Mouse (Mus musculus): Measurements from ENCODE around the gene Fdxr. TPM values are rescaled to one million over a fixed set of nuclear protein-coding genes. Genes with fewer than 3 reads are reported as not detected.

The Fdxr gene
- polyA plus RNA-seq, 1 experiment from 2014 or later, result 17.0 TPM

DNA sequence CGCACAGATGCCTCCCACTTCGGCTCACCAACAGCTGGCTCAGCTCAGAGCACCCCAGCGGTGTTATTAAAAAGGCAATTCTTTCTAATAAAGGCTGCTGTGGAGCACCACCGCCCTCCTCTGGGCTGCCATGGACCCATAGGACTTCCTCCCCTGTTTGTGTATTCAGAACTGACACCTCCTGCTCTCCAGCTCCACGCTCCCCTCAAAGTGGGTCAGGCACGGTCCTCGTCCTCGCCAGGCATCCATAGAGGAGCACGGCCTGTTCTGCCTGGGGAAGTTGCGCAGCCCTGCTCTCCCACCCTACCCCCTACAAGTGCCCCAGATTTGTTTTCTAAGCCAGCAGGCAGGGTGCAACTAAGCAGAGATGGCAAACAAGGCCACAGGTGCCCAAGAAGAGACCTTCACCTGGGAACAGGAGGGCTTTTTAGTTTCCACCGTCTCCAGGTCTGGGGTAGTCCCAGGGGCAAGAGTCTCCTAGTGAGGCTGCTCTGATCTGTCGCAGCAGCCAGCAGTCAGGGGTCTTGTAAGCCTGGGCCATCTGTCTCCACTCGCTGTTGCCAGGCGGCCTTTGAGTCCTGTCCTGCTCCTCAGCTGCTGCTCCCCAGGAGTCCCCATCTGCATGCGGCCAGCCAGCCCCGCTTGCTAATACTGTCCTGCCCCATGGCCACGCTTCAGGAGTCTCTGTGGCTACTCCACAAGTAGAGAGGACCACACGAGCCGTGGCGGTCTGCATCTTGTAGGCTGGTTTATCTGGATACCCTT lies 43.1 kb downstream of the Fdxr start:
- H3K4me1 ChIP-seq, result peaks cover 16% of the 10 kb centered on the region
- WGBS, result 62% methylated on average over 20 of the region's 20 CpGs
- H3K36me3 ChIP-seq, result no peaks in the 10 kb centered on the region
- H3K9ac ChIP-seq, result no peak overlapping the region
- no peak overlapping the region for H3K27ac ChIP-seq (replicated peaks)
- H3K27me3 ChIP-seq, result peaks cover 10% of the 10 kb centered on the region; the same call in 1 of the 2 replicates
- no peaks in the 10 kb centered on the region for H3K9me3 ChIP-seq (replicated peaks)
- H3K4me2 ChIP-seq (replicated peaks), result no peak overlapping the region
- H3K4me3 ChIP-seq (replicated peaks), result no peak overlapping the region
- ATAC-seq (ENCODE audit: insufficient number of reproducible peaks, low FRiP score, low TSS enrichment, low read depth), result no peak

DNA sequence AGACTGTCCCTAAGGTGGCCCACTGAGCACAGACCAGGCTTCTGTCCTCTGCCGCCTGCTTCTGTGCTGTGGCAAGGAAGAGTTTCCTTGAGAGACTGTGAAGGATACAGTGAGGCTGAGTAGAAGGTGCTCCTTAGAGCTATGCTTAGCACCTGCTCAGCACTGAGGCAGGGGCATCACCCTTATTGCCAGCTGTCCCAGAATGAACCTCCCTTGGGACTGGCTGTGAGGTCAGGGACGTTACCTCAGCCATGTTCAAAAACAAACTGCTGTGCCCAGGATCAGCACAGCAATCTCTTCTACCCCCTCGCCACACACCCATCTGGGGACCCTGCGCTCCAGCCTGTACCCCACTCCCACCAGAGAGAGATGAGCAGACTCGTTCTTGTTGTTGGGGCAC lies 44.0 kb downstream of the Fdxr start:
- Histone ChIP-seq H3K4me3 (replicated peaks) (no peak overlapping the region), H3K27ac (replicated peaks) (no peak overlapping the region), H3K36me3 (no peaks in the 10 kb centered on the region), H3K4me2 (replicated peaks) (no peak overlapping the region), H3K9me3 (replicated peaks) (no peaks in the 10 kb centered on the region), H3K9ac (no peak overlapping the region), H3K4me1 (peaks cover 16% of the 10 kb centered on the region), H3K27me3 (peaks cover 13% of the 10 kb centered on the region; the same call in 1 of the 2 replicates)
- WGBS, result 75% methylated on average over 5 of the region's 5 CpGs
- ATAC-seq (ENCODE audit: insufficient number of reproducible peaks, low FRiP score, low TSS enrichment, low read depth), result no peak

DNA sequence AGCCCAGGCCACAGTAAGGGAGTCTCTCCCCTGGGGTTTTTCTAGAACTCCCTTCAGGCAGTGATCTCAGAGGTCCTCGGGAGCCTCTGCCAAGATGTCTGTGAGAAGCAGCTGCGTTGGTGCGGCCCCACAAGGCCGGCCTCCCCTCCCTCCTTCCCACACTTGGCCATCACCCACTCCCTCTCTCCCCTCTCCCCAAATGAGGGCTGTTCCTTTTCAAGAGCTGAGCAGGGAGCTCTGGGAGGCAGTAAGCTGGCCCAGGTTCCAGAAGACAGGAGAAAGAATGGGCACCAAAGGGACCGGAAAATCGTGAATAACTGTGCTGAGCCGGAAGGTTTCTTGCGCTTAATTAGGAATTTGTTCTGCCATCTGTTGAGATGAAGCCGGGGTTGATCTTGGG lies 44.9 kb downstream of the Fdxr start:
- Histone ChIP-seq H3K36me3 (no peaks in the 10 kb centered on the region), H3K4me3 (replicated peaks) (no peak overlapping the region), H3K27ac (replicated peaks) (no peak overlapping the region), H3K4me2 (replicated peaks) (no peak overlapping the region), H3K27me3 (peaks cover 13% of the 10 kb centered on the region; the same call in 1 of the 2 replicates), H3K4me1 (peaks cover 20% of the 10 kb centered on the region), H3K9ac (no peak overlapping the region), H3K9me3 (replicated peaks) (no peaks in the 10 kb centered on the region)
- WGBS, result 33% methylated on average over 9 of the region's 9 CpGs
- ATAC-seq (ENCODE audit: insufficient number of reproducible peaks, low FRiP score, low TSS enrichment, low read depth), result no peak

DNA sequence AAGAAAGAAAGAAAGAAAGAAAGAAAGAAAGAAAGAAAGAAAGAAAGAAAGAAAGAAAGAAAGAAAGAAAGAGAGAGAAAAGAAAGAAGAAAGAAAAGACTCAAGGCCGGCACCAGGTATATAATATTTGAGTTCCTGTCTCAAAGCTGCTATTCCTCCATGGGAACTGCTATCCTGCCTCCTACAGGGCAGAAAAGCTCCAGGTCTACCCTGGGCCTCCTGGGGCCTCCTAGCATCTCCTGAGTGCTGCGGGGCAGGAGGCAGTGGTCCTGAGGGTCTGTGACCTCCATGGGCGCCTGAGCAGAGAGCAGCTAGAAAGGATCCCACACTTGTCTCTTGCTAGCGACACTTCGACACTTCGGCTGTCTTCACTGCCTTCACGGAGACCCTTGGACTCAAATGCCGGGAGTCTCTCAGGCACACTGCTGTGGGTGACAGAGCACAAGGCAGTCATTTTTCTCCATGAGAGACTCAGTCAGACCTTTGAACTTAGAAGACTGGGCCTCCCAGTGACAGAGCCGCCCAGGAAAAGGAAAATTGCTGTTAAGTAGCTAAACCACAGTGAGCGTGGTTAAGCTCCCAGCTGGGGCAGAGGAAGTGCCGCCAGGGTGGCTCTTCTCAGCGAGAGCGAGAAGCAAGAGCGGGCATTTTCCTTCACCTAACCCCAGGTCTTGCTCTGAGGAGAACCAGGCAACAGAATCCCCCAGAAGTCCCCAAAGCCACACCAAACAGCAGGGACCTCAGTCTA lies 45.5 kb downstream of the Fdxr start:
- Histone ChIP-seq H3K27me3 (peaks cover 13% of the 10 kb centered on the region; the same call in 1 of the 2 replicates), H3K4me2 (replicated peaks) (no peak overlapping the region), H3K9me3 (replicated peaks) (no peaks in the 10 kb centered on the region), H3K9ac (no peak overlapping the region), H3K36me3 (no peaks in the 10 kb centered on the region), H3K4me1 (peaks cover 23% of the 10 kb centered on the region), H3K27ac (replicated peaks) (0 out of 2 replicates have a peak overlapping the region, but pooled peaks have one; percentile 17), H3K4me3 (replicated peaks) (no peak overlapping the region)
- ATAC-seq (ENCODE audit: insufficient number of reproducible peaks, low FRiP score, low TSS enrichment, low read depth), result no peak
- WGBS, result 42% methylated on average over 14 of the region's 14 CpGs

GRCm38 (mm10) chr11:115229021-115229930 lies 47.6 kb downstream of the Fdxr start:
- peaks cover 13% of the 10 kb centered on the region; the same call in 1 of the 2 replicates for H3K27me3 ChIP-seq
- no peaks in the 10 kb centered on the region for H3K36me3 ChIP-seq
- H3K27ac ChIP-seq (replicated peaks), result no peak overlapping the region

GRCm38 (mm10) chr11:115228430-115228829 lies 48.4 kb downstream of the Fdxr start:
- no peak for ATAC-seq (ENCODE audit: insufficient number of reproducible peaks, low FRiP score, low TSS enrichment, low read depth)
- Histone ChIP-seq H3K36me3 (no peaks in the 10 kb centered on the region), H3K4me1 (peaks cover 18% of the 10 kb centered on the region), H3K4me2 (replicated peaks) (no peak overlapping the region), H3K9me3 (replicated peaks) (no peaks in the 10 kb centered on the region), H3K27ac (replicated peaks) (no peak overlapping the region), H3K9ac (no peak overlapping the region), H3K4me3 (replicated peaks) (no peak overlapping the region), H3K27me3 (peaks cover 13% of the 10 kb centered on the region; the same call in 1 of the 2 replicates)
- WGBS, result 67% methylated on average over 7 of the region's 7 CpGs

More at GRCm38 (mm10) chr11:115229021-115229930, 47.6 kb downstream of the Fdxr start:
- Histone ChIP-seq H3K4me1 (peaks cover 19% of the 10 kb centered on the region), H3K4me3 (replicated peaks) (no peak overlapping the region), H3K9me3 (replicated peaks) (no peaks in the 10 kb centered on the region), H3K9ac (no peak overlapping the region), H3K4me2 (replicated peaks) (no peak overlapping the region)
- 48% methylated on average over 15 of the region's 15 CpGs for WGBS
- ATAC-seq (ENCODE audit: insufficient number of reproducible peaks, low FRiP score, low TSS enrichment, low read depth), result no peak

- Histone ChIP-seq H3K27me3 (peaks cover 10% of the 10 kb centered on the region; the same call in 1 of the 2 replicates), H3K4me2 (replicated peaks) (no peak overlapping the region), H3K9ac (no peak overlapping the region), H3K27ac (replicated peaks) (no peak overlapping the region), H3K4me1 (peaks cover 21% of the 10 kb centered on the region), H3K36me3 (no peaks in the 10 kb centered on the region), H3K9me3 (replicated peaks) (no peaks in the 10 kb centered on the region), H3K4me3 (replicated peaks) (no peak overlapping the region)
- 31% methylated on average over 12 of the region's 12 CpGs for WGBS
- no peak for ATAC-seq (ENCODE audit: insufficient number of reproducible peaks, low FRiP score, low TSS enrichment, low read depth)
Measured at GRCm38 (mm10) chr11:115227640-115228039, 49.2 kb downstream of the Fdxr start.

DNA sequence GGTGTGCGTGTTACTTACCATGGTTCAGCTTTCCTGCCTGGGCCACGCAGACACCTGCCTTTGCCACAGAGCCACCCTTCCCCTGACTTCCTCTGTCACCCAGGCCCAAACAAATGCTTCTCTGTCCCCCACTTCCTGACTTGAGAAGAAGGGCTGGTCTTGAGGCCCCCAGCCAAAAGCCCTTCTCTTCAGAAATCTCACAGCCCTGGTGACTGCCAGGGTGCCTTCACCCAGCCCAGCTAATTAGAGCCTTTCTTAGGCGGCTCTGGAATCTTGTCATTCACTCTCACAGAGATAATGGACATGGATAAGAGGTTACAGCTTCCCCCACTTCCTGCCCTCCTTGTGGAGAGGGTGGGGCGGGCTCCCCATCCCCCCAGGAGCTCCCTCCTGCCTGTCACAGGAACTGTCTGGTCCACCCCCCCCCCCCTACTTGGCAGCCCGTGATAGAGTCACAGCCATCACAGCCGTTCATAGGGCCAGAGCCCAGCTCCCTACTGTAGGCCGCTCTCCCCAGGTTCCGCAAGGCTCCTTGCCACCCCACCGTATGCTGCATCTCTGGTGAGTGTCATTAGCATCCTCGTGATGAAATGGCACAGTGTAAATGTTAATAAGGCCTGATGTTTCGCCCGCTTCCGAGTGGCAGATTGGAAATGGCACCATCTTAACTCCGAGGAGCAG lies 49.9 kb downstream of the Fdxr start:
- H3K4me2 ChIP-seq (replicated peaks), result no peak overlapping the region
- no peaks in the 10 kb centered on the region for H3K36me3 ChIP-seq
- ATAC-seq (ENCODE audit: insufficient number of reproducible peaks, low FRiP score, low TSS enrichment, low read depth), result no peak
- H3K27ac ChIP-seq (replicated peaks), result no peak overlapping the region
- H3K9ac ChIP-seq, result no peak overlapping the region
- WGBS, result 49% methylated on average over 14 of the region's 14 CpGs
- H3K27me3 ChIP-seq, result peaks cover 8% of the 10 kb centered on the region; the same call in 1 of the 2 replicates
- H3K4me1 ChIP-seq, result peaks cover 24% of the 10 kb centered on the region
- H3K9me3 ChIP-seq (replicated peaks), result no peaks in the 10 kb centered on the region
- no peak overlapping the region for H3K4me3 ChIP-seq (replicated peaks)

DNA sequence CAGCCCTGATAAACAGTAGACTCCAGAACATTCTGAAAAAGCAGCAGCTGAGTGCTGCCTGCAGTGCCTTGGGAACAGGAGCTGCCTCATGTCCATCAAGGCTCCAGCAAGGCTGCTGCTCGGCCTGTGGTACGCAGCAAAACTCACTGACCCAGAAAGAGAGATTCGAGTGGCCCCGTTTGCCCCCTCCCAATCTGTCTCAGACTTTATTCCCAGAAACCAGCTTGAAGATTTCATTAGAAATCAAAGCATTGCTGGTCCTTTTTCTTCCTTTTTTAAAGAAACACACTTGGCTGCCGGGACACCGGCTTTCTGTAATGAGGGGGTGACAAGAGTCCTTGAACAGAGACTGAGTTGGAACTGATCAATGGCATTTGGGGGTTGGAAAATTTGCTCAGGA lies 51.5 kb downstream of the Fdxr start:
- no peak overlapping the region for H3K4me2 ChIP-seq (replicated peaks)
- H3K36me3 ChIP-seq, result no peaks in the 10 kb centered on the region
- no peak for ATAC-seq (ENCODE audit: insufficient number of reproducible peaks, low FRiP score, low TSS enrichment, low read depth)
- H3K9me3 ChIP-seq (replicated peaks), result no peaks in the 10 kb centered on the region
- no peak overlapping the region for H3K9ac ChIP-seq
- peaks cover 8% of the 10 kb centered on the region; the same call in 1 of the 2 replicates for H3K27me3 ChIP-seq
- H3K4me1 ChIP-seq, result peaks cover 18% of the 10 kb centered on the region
- 71% methylated on average over 6 of the region's 6 CpGs for WGBS
- H3K4me3 ChIP-seq (replicated peaks), result no peak overlapping the region
- H3K27ac ChIP-seq (replicated peaks), result no peak overlapping the region

DNA sequence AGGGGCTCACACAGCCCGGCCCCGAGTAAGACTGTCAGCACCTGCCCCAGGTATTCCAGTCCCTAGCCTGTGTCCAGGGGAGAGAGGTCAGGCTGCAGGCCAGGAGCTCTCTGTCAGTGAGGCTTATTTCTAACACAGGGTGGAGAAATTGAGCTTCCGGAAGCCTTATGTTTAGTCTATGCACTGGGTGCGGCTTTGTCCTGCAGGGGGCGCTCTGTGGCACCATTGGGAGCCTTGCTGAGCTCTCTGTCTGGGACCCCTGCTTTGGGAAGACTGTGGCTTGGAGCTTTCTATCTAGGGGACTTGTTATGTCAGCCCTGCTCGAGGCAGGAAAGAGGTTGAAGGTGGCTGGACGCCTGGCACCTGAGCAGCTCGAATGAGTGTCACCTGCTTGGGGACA lies 52.0 kb downstream of the Fdxr start:
- peaks cover 18% of the 10 kb centered on the region for H3K4me1 ChIP-seq
- no peak overlapping the region for H3K4me2 ChIP-seq (replicated peaks)
- H3K27ac ChIP-seq (replicated peaks), result no peak overlapping the region
- H3K27me3 ChIP-seq, result peaks cover 8% of the 10 kb centered on the region; the same call in 1 of the 2 replicates
- no peak for ATAC-seq (ENCODE audit: insufficient number of reproducible peaks, low FRiP score, low TSS enrichment, low read depth)
- H3K36me3 ChIP-seq, result no peaks in the 10 kb centered on the region
- WGBS, result 49% methylated on average over 8 of the region's 8 CpGs
- H3K9me3 ChIP-seq (replicated peaks), result no peaks in the 10 kb centered on the region
- no peak overlapping the region for H3K4me3 ChIP-seq (replicated peaks)
- H3K9ac ChIP-seq, result no peak overlapping the region

Measured in embryonic facial prominence, embryonic 15.5 days (tissue).